Mouse (Mus musculus): ENCODE data around the gene Atp6v0a4.

DNA sequence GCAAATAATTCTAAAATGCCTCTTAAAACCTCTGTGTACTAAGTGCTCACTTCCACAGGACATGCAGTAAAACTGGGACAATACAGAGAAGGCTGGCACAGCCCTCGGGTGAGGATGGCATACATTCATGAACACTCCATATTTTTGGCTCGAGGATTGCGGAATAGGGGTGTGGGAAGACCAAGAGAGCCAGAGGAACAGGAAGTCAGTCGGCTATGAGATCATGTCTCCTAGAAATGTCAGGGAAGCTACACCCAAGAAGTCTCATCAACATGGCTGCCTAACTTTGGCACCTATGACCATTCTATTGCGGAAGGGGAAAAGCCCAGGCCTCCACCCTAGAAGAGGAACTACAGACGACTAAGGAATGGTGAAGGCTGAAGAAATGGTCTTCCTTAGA is 6.0 kb downstream of the Atp6v0a4 start:
- no peak for TF ChIP-seq CTCF (IDR thresholded peaks at IDR 0.05; ENCODE audit: borderline replicate concordance, insufficient read depth, low read depth, low read length)
- no peak for TF ChIP-seq POLR2A (IDR thresholded peaks at IDR 0.05; ENCODE audit: borderline replicate concordance, insufficient read depth, low read length)
